Mouse (Mus musculus) embryo, embryonic 11.5 days (tissue): ENCODE results near the gene Plagl1.

Source experiments
- DNase-seq: peaks from one replicate; pipeline ENCODE4 v3.0.0-alpha.2; 2012; ENCODE audit warnings: low read depth, low spot score

Gene Plagl1

DNA sequence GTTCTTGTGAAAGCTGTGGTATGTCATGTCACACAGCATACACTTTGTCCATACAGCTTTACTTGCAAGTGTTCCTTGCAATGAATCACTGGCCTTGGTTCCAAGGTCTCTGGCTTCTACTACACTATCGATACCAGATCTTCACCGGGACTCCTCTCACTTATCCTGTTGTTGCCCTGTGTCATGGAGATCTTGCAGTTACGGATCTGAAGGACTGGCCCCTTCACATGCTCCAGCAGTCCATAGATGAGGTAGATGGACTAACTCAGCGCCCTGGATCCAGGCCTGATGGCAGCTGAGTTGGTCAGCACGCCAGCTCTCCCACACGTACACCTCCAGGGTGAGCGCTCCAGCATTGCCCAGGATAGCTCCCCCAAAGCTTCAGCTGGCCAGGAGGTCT is 75.0 kb downstream of the Plagl1 start:
- no peak for DNase-seq

DNA sequence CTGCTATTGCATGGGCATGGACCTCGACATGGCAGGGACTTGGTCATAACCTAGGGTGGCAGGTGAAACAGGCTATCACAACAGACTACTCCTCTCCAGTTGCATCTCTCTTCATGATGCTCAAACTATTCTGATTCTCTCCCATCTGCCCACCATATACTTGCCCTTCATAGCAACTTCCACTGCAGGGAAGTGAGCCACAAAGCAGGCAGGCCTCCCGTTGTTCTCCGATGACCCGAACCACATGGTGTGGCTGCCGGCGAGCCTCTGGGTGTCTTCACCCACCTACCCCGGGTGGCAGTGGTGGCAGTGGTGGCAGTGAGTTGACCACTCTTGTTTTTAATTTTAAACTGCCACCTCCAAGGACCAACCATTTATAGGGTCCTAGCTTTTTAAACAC is 75.4 kb downstream of the Plagl1 start:
- no peak for DNase-seq

DNA sequence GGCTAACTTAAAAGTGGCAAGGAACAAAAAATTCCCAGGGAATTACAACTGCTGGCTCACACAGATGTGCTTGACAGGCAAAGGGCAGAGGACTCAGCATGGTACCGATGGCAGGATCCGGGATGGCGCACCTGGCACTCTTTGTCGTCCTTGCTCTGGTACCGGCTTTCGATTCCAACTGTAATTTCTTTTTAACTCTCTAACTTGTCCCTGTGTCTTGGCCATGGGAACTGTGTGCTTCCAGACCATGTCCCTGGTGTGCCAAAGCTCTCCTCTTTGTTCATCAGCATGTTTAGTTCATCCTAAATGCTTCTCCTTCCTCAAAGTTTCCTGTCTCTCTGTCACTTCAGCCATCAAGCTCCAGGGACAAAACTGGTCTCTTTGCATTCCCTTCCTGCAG is 77.6 kb downstream of the Plagl1 start:
- DNase-seq = no peak

DNA sequence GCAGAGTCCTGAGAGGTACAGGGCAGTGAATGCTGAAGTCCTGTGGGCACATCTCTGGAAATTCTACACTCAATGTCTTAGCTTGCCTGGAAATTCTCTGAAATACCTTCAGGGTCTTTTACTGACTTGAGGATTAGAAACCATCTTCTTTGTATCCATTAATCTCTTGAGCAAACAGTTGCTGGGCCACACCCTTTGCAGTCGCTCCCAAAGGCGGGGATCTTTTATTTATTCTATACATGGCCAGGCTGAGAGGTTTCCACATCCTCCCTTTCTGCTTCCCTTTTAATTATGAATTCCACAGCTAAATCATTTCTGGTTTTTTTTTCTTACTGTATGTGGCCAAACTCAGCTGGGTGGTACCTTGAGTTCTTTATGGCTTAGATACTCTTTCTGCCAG is 80.1 kb downstream of the Plagl1 start:
- DNase-seq = no peak

DNA sequence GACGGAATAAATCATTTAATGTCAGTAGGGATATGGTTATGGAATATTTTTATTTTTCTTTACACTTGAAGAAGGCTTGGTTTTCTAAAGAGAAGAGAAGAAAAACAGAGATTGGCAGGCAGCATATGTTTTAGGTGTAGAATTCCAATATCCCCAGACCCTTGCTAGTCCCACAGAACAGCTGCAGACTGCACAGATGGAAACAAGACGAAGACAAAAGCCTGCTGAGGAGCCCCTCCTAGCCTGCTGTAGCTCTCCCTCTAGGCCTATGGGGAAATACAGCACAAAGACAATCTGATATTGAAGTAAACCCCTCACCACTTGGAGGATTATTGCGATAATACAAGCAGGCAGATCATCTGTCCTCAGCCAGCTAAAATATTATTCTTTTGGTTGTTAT is 90.1 kb downstream of the Plagl1 start:
- no peak for DNase-seq

DNA sequence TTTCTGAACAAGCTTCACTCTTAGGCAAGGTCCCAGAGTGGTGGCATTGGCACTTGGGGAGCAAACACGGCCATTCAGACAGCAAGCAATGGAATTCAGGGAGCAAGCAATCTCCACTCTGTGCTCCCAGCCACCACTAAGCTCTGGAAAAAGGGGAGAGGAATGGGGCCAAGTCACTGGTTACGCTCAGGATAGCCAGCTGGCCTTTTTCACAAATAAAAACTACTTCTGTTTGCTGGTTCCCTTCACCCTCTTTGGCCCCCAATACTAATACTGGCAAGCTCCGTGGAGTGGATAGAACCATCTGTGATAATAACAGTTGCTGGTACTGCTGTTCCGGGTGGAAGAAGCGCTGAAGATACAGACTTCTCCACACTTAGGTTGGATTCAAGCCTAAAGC is 91.0 kb downstream of the Plagl1 start:
- no peak for DNase-seq

DNA sequence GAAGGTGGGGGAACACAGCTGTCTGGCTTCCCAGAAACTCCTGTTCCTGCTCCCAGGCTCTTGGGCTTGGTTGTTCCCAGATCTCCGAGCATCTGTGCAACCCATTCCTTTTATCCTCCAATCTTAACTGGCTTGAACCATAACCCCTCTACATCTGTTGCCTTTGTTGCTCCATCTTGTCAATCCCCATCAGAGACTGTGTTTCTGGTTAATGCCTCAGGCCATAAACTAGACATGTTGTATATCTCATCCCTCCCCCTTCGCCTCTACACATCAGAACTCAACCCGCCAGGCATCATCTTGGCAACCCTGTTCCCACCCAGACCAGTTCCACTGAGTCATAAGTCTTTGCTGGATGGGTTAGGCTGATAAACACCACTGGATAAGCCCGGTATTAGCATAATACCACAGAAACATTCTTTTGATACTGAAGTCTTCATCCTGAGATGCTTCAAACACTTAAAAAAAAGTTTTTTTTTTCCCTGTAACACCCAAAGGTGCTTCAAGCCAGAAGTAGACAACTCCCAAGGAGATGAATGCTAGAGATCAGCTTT is 92.6 kb downstream of the Plagl1 start:
- DNase-seq = no peak

DNA sequence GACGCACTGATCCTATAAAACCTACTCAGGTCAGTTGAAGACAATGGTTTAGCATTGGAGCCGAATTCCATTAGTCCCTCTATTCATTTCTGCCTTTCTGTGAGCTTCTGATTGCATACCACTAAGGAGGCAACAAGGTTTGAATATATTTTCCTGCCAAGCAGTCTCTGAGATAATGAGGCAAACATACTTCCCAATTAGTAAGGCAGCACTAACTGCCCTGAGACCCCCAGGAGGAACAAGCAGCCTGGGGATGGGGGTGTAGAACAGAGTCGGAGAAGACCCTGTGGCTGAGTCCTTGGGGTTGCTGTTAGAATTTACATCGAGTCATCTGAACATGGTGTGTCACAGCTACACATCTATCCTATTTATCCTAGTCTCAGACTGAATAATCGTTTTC is 95.1 kb downstream of the Plagl1 start:
- no peak for DNase-seq

DNA sequence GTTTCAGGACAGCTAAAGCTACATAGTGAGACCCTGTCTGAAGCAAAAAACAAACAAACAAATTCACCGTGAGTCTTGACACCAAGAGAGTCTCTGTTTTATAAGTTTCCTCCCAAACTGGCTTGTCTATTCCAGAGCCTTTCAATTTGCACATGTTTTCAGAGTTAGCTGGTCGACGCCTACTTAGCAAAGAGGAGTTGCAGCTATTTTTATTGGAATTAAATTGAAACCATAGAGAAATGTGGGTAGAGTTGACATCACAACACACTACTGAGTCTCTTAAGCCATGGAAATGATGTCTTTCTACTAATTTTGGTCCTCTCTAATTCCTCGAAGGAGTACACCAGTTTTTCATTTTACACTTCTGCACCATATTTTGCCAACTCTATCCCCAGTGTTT is 100.6 kb downstream of the Plagl1 start:
- no peak for DNase-seq

DNA sequence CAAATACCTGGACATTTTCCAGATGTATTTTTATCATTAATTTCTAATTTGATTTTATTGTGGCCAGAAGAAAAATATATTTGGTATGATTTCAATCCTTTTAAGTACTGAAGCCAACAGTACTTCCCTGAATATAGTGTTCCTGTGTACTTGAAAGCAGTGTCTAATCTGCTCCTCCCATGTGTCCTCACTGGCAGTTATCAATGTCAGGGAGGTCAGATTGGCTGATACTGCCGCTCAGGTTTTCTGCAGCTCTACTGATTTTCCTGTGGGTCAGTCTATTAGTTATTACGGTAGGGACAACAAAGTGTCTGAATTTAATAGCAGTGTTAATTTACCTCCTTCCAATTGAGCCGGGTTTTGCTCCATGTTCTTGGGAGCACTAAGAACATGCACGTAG is 101.7 kb downstream of the Plagl1 start:
- no peak for DNase-seq

DNA sequence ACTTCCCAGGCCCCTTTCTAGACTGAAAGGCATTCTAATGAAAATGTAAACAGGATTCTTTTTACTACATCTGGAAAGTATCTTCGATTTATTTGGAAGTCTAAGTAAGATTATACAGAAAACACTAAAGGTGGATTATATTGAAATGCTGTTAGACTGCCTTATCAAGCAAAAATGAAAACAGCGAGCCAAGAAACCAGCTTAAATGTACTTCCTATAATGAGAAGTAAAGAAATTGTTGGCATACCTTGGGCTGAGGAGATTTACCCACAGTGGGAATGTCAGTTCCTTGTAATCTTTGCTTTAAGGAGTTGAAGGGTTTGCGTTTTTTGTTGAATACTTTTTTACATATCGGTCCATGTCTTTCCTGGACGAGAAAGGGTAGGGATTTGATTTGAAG is 108.2 kb downstream of the Plagl1 start:
- no peak for DNase-seq

DNA sequence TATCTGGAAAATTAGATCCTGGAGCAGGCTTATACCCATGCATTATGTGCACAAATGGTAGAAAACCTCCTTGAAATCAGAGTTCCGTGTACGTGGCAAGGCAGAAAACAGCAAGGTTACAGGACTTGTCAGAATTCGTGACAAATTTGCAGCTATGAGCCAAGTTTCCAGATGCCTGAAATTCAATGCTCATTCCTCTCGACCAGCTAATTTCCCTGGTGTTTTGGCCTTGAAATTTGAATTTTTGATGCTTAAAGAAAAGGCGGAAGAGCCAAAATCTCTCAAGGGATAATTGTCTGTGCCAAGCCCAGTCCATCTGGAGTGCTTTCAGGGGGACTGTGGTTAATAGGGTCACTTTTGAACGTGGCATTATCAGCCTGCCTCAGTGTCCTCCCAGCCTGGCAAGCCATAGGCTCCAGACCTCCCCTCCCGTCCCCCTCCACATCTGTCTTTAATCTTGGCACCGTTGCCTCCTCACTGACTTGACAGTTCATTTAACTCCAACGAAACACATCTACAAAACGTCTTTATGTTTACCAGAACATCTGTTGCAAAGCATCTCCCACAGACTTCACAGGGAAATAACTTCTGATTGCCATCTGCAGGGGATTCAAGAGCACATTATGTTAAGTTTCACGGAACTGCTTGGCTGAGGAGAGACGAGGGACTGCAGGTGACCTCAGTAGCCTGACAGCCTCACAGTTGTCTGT is 110.6 kb downstream of the Plagl1 start:
- peak; percentile 35 for DNase-seq

DNA sequence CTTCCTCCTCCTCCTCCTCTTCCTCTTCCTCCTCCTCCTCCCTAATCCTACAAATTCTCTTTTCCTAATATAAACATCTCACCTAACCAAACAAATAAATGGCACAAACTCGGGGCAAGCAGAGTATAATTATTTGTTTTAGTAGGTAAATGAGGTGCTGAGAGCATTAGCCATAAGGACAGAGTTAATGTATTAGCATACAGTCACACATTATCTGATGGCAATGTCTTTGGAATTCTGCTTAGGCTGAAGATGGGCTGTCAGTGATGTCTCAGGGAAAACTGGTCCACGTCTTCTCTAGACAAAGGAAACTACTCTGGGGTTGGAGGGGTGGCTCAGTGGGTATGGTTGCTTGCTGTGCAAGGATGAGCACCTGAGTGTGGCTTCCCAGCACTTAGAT is 111.2 kb downstream of the Plagl1 start:
- no peak for DNase-seq

DNA sequence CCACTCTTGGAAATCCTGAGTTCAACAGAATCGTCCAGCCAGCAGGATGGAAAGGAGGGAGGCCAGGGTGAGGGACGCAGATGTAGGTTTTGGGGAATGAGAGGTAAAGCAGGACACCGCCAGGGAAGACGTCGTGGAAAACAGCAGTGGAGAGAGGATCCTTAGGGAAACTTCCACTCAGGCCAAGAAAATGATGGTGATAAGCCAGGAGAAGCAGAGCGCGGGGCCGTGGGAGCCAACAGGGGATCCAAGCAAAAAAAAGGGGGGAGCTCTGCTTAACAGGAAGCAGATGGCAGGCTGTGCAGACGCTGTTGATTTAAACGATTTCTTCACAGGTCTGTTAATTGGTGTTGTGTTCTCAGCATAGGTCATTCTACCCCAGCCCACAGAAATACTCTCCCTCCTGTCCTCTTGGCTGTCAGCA is 112.5 kb downstream of the Plagl1 start:
- no peak for DNase-seq

DNA sequence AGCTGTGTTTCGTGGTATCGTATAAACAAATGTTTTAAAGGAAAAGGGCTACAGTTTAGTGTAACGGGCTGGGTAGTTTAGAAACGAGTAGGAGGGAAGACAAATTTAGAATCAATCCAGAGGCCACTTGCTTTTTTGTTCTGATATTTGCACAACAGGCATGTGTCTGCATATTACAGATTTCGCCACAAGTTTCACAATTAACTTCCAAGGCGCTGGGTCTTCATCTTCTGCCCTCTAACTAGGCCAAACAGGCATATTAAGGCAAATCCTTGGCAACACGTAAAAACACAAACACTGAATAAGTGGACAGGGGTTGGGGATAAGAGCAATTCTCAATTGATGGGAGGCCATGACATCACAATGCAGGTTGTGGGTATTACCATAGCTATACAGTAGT is 115.6 kb downstream of the Plagl1 start:
- no peak for DNase-seq

DNA sequence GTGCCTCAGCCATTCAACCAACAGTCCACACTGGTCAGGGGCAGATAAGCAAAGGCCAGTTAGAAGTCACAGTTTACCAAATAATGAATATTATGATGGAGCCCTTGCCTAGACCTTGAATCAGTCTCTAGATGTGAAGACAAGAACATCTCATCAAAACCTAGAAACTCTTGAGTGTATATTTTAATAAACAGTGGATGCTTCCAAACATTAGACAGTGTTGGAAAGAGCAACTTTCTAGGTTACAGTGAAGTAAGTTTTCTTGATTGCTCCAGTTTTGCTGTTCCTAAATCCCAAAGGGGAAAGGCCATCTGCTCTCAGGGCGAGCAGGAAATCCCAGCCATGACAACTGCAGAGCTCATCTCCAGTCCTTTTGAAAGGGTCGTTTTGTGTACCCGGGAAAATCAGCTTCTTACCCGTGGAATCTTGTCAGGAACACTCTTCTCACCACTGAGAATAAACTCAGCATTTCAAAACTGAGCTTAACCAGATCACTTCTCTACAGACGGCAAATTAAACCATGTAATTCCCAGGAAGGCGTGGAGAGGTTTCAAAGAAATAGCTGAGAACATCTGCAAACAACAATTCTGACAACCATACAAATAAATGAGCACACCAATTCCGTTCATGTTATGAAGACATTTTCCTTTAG is 117.8 kb downstream of the Plagl1 start, which contains the start of gene Zc2hc1b:
Gene Zc2hc1b, minus strand, starts transcription at position 51 of the 652 bp plus-strand sequence.
- DNase-seq = no peak

DNA sequence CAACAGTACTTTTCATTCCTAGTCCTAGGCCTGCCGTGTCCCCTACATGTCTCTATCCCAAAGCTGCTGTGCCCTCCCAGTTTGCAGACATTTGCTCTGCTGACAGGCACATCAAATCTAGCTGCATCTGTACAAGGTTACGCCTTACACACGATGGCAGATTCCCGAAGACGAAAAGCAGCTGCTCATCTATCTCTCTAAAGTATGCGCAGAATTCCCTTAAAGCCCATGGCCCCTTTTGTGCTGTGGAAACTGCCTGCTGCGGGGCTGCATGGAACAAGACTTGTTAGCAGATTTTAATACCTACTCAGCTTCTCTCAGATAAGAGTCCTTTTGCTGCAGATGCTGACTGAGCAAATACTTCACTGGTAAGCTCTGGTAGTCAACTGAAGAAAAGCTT is 119.9 kb downstream of the Plagl1 start:
- no peak for DNase-seq
